Mouse (Mus musculus) small intestine, adult 2 months (tissue): ENCODE results near the gene Tia1. TPM values are rescaled to one million over a fixed set of nuclear protein-coding genes. Genes with fewer than 3 reads are reported as not detected.

Experiments
- H3K27ac ChIP-seq: fragments of 200-500 bp; 2 replicates; pipeline ENCODE4 v1.5.1; 2012; ENCODE audit warnings: low read depth, low read length, control low read depth, inconsistent platforms; ENCODE audit not compliant: insufficient read depth
- H3K27me3 ChIP-seq: fragments of 200-500 bp; 2 replicates; pipeline ENCODE4 v1.6.1; 2012; ENCODE audit warnings: mild to moderate bottlenecking, moderate library complexity, low read length, inconsistent platforms; ENCODE audit not compliant: control insufficient read depth, insufficient read depth
- H3K36me3 ChIP-seq: fragments of 200-500 bp; 2 replicates; pipeline ENCODE4 v1.6.1; 2012; ENCODE audit warnings: mild to moderate bottlenecking, low read length, control low read depth, inconsistent platforms; ENCODE audit not compliant: control insufficient read depth, insufficient read depth
- H3K4me1 ChIP-seq: fragments of 200-500 bp; 2 replicates; pipeline ENCODE4 v1.6.1; 2012; ENCODE audit warnings: low read length, inconsistent platforms, mixed read lengths; ENCODE audit not compliant: control insufficient read depth, insufficient read depth, insufficient read length
- H3K4me3 ChIP-seq: fragments of 200-500 bp; 2 replicates; pipeline ENCODE4 v1.5.1; 2012; ENCODE audit warnings: low read depth, mild to moderate bottlenecking, control low read depth, inconsistent platforms, low read length, moderate library complexity
- CTCF ChIP-seq: fragments of 200-500 bp; IDR thresholded peaks from 2 replicates; pipeline ENCODE4 v1.5.1; 2012; ENCODE audit warnings: low read depth, mild to moderate bottlenecking, control low read depth, inconsistent platforms, low read length, moderate library complexity, mixed read lengths; ENCODE audit not compliant: insufficient replicate concordance, insufficient read length; ENCODE audit errors: extremely low read depth
- POLR2A ChIP-seq: fragments of 200-500 bp; IDR thresholded peaks from 2 replicates; pipeline ENCODE4 v1.6.1; 2012; ENCODE audit warnings: low read depth, mild to moderate bottlenecking, control low read depth, inconsistent platforms, low read length, moderate library complexity
- WGBS: fragments of 180-500 bp; shearing (Covaris S2); methylation state at CpG from one replicate; pipeline ENCODE4 v1.1.7; 2018; 5-methylcytosine and 5-hydroxymethylcytosine counted together
- polyA plus RNA-seq: library from polyadenylated mRNA; depleted of rRNA; stranded (reverse); fragments of >200 nt; gene quantifications from 2 replicates; pipeline ENCODE4 v1.2.3, GENCODE M21; 2012

Tia1 gene
- polyA plus RNA-seq, 1 experiment, result 6.8 TPM

DNA sequence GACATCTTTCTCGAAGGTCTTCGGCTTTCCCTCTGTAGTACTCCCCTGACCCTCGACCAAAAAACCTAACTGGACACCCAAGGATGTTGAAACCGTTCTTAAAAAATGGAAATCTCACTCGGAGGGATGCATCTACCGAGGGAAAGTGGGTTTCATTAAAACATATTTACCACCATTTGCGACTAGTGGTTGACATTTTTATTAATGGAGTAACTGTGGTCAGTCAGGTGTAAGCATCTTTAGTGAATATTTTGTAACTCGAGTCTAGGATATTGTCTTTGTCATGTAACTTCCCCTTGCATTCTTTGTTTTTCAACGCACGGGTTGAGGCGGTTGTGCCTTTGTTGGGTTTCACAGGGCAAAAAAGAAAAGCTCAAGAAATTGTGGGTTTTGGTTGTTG, 977 bp downstream of the Tia1 start:
- TF ChIP-seq CTCF (no peak), POLR2A (no peak)
- Histone ChIP-seq H3K4me3 (peak overlapping the region; percentile 91; the same call in 1 of the 2 replicates), H3K4me1 (no peaks in the 10 kb centered on the region; the same call in none of the 2 replicates), H3K36me3 (peaks cover 2% of the 10 kb centered on the region; the same call in 1 of the 2 replicates), H3K27me3 (no peaks in the 10 kb centered on the region), H3K27ac (0 out of 2 replicates have a peak overlapping the region, but pooled peaks have one; percentile 12)
- 0% methylated on average over 11 of the region's 11 CpGs for WGBS

DNA sequence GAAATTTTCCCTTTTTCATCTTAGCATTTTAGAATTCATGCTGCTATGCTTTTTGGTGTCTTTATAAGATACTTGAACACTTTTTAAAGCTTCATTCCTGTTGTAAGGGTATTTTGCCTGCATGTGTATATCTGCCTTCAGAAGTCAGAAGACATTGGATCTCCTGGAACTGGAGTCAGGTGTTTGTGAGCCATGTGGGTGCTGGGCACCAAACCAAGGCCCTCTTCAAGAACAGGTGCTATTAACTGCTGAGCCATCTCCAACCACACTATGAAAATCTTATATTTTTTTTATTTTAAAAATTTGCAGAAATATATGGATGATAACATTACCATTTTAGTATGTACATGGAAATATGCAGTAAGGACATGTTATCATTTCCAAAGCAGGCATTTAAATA, 2.3 kb downstream of the Tia1 start:
- no peak overlapping the region for H3K27ac ChIP-seq
- H3K4me1 ChIP-seq, result no peaks in the 10 kb centered on the region; the same call in 1 of the 2 replicates
- no peak for TF ChIP-seq POLR2A
- no peak for TF ChIP-seq CTCF
- H3K4me3 ChIP-seq, result no peak overlapping the region
- H3K36me3 ChIP-seq, result peaks cover 2% of the 10 kb centered on the region
- no peaks in the 10 kb centered on the region for H3K27me3 ChIP-seq

- no peaks in the 10 kb centered on the region for H3K27me3 ChIP-seq
- no peaks in the 10 kb centered on the region for H3K4me1 ChIP-seq
- peaks cover 51% of the 10 kb centered on the region for H3K36me3 ChIP-seq
- TF ChIP-seq CTCF, result no peak
- no peak for TF ChIP-seq POLR2A
- no peak overlapping the region for H3K4me3 ChIP-seq
- no peak overlapping the region for H3K27ac ChIP-seq
- WGBS, result 85% methylated on average over 6 of the region's 6 CpGs
Measured at GRCm38 (mm10) chr6:86418711-86419110, 14.7 kb downstream of the Tia1 start.

GRCm38 (mm10) chr6:86419239-86419638, 15.2 kb downstream of the Tia1 start:
- TF ChIP-seq POLR2A (no peak), CTCF (no peak)
- WGBS, result 89% methylated on average over 3 of the region's 3 CpGs
- peaks cover 50% of the 10 kb centered on the region for H3K36me3 ChIP-seq

GRCm38 (mm10) chr6:86420491-86420890, 16.5 kb downstream of the Tia1 start:
- WGBS, result 82% methylated on average over 6 of the region's 6 CpGs
- TF ChIP-seq CTCF, result peak; percentile 33; the same call in 1 of the 2 replicates
- TF ChIP-seq POLR2A, result no peak
- Histone ChIP-seq H3K36me3 (peaks cover 55% of the 10 kb centered on the region), H3K27ac (no peak overlapping the region), H3K4me1 (no peaks in the 10 kb centered on the region), H3K27me3 (no peaks in the 10 kb centered on the region), H3K4me3 (no peak overlapping the region)

More at GRCm38 (mm10) chr6:86419239-86419638, 15.2 kb downstream of the Tia1 start:
- Histone ChIP-seq H3K4me1 (no peaks in the 10 kb centered on the region), H3K27ac (no peak overlapping the region), H3K27me3 (no peaks in the 10 kb centered on the region), H3K4me3 (no peak overlapping the region)

GRCm38 (mm10) chr6:86426358-86426757, 22.3 kb downstream of the Tia1 start, which contains the start of gene Gm44790:
Gm44790 (plus strand) TSS chr6:86426658.
- WGBS, result 93% methylated on average over 1 of the region's 1 CpGs
- Histone ChIP-seq H3K36me3 (peaks cover 45% of the 10 kb centered on the region), H3K4me3 (no peak within 1 kb of the TSS), H3K4me1 (no peaks in the 10 kb centered on the region), H3K27ac (no peak within 1 kb of the TSS), H3K27me3 (no peaks in the 10 kb centered on the region)
- TF ChIP-seq POLR2A (no peak), CTCF (no peak)

GRCm38 (mm10) chr6:86431531-86431930, 27.5 kb downstream of the Tia1 start:
- no peak overlapping the region for H3K4me3 ChIP-seq
- no peaks in the 10 kb centered on the region for H3K27me3 ChIP-seq
- TF ChIP-seq CTCF, result no peak
- no peak for TF ChIP-seq POLR2A
- 95% methylated on average over 3 of the region's 3 CpGs for WGBS
- no peak overlapping the region for H3K27ac ChIP-seq
- H3K4me1 ChIP-seq, result peaks cover 3% of the 10 kb centered on the region; the same call in 1 of the 2 replicates
- H3K36me3 ChIP-seq, result peaks cover 25% of the 10 kb centered on the region
